Mouse (Mus musculus): ENCODE results near the gene Hcn3. TPM values are rescaled to one million over a fixed set of nuclear protein-coding genes. Genes with fewer than 3 reads are reported as not detected.

The Hcn3 gene
- 1 to 10 TPM in 4 of 26 experiments, under 1 TPM in 18, not detected in 4; 0.20 to 3.8 (median 0.58) TPM for total RNA-seq (2018; cell fraction: chromatin; rRNA removed)
- under 1 TPM; 0.04 to 0.49 (median 0.14) TPM for total RNA-seq (2018; cell fraction: cytosol; rRNA removed)
- total RNA-seq (2018; cell fraction: nucleus; rRNA removed) = 1 to 10 TPM in 4 of 26 experiments, under 1 TPM in 18, not detected in 4; 0.10 to 3.7 (median 0.32) TPM
- polyA plus RNA-seq (2018) = 0.11 to 0.20 TPM (median 0.15 TPM) in 3 replicates

DNA sequence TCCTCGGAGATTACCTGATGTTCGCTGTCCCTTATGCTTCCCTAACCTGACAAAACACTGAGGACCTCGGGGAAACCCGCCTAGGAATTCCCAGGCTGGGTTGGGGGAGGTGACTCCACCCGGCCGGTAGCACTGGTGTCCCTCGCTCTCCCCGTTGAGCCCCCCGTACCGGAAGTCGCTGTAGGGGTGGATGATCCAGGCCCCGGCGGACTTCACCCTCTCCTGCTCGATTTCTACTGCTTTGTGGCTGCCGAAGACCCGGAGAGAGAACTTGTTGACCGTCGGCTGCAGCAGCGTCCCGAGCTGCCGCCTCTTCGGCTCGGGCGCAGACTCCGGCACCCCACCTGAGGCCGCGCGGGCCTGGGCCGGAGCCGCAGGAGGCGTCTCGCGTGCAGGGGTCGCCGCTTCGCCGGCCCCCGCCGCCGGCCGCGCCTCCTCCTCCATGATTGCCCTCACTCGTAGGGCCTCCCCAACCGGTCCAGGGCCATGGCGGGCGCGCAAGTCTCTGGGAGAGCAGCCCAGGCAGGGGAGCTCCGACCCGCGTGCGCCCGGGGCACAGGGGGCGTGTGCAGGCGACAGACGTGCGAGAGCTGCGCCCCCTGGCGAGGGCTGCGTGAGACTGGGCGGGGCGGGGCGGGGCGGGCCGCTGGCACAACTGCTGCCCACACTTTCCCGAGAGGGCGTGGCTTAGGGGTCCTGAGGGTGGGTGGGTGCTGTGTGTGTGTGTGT lies at the start of gene Hcn3:
Gene Hcn3, minus strand, starts transcription at position 581 of the 729 bp plus-strand sequence.
- H3K79me2 ChIP-seq (ENCODE audit: inconsistent target) = no peaks in the 10 kb centered on the region
- no peak within 1 kb of the TSS for H3K27ac ChIP-seq
- WGBS (ENCODE audit: missing documents) = under 1% methylated on average over 49 of the region's 66 CpGs
- H3K4me3 ChIP-seq (ENCODE audit: inconsistent target) = no peak within 1 kb of the TSS
- no peaks in the 10 kb centered on the region for H3K36me3 ChIP-seq (ENCODE audit: inconsistent target)

GRCm38 (mm10) chr3:89209731-89210130 lies 49.7 kb upstream of the Hcn3 start:
- Histone ChIP-seq H3K27ac (no peak overlapping the region), H3K36me3 (ENCODE audit: inconsistent target) (peaks cover 50% of the 10 kb centered on the region), H3K4me3 (ENCODE audit: inconsistent target) (no peak overlapping the region), H3K79me2 (ENCODE audit: inconsistent target) (peaks cover 32% of the 10 kb centered on the region)
- WGBS (ENCODE audit: missing documents) = 93% methylated on average over 7 of the region's 7 CpGs

- H3K79me2 ChIP-seq (ENCODE audit: inconsistent target) = peaks cover 42% of the 10 kb centered on the region
- 89% methylated on average over 6 of the region's 6 CpGs for WGBS (ENCODE audit: missing documents)
Measured at GRCm38 (mm10) chr3:89208736-89209135, 48.7 kb upstream of the Hcn3 start.

GRCm38 (mm10) chr3:89208075-89208657 lies 48.2 kb upstream of the Hcn3 start:
- Histone ChIP-seq H3K27ac (no peak overlapping the region), H3K36me3 (ENCODE audit: inconsistent target) (peaks cover 58% of the 10 kb centered on the region)
- WGBS (ENCODE audit: missing documents) = 96% methylated on average over 13 of the region's 13 CpGs

More at GRCm38 (mm10) chr3:89208736-89209135, 48.7 kb upstream of the Hcn3 start:
- no peak overlapping the region for H3K27ac ChIP-seq
- H3K4me3 ChIP-seq (ENCODE audit: inconsistent target) = no peak overlapping the region
- peaks cover 58% of the 10 kb centered on the region for H3K36me3 ChIP-seq (ENCODE audit: inconsistent target)

GRCm38 (mm10) chr3:89206695-89207094 lies 46.7 kb upstream of the Hcn3 start:
- H3K27ac ChIP-seq = no peak overlapping the region
- H3K79me2 ChIP-seq (ENCODE audit: inconsistent target) = peaks cover 36% of the 10 kb centered on the region
- peaks cover 58% of the 10 kb centered on the region for H3K36me3 ChIP-seq (ENCODE audit: inconsistent target)
- no peak overlapping the region for H3K4me3 ChIP-seq (ENCODE audit: inconsistent target)
- 85% methylated on average over 2 of the region's 2 CpGs for WGBS (ENCODE audit: missing documents)

More at GRCm38 (mm10) chr3:89208075-89208657, 48.2 kb upstream of the Hcn3 start:
- H3K4me3 ChIP-seq (ENCODE audit: inconsistent target) = no peak overlapping the region
- peaks cover 43% of the 10 kb centered on the region for H3K79me2 ChIP-seq (ENCODE audit: inconsistent target)

DNA sequence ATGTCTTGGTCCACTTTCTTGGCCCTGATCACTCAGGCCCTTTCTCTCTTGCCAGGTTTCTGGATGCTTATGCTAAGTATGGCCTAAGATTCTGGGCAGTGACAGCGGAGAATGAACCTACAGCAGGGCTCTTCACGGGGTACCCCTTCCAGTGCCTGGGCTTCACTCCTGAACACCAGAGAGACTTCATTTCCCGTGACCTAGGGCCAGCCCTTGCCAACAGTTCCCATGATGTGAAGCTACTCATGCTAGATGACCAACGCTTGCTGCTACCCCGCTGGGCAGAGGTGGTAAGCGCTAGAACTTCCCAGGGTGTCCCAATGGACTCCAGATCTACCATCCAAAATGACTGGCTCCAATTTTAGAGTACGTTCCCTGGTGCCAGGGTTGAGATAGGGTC lies 46.1 kb upstream of the Hcn3 start:
- peaks cover 58% of the 10 kb centered on the region for H3K36me3 ChIP-seq (ENCODE audit: inconsistent target)
- no peak overlapping the region for H3K27ac ChIP-seq
- no peak overlapping the region for H3K4me3 ChIP-seq (ENCODE audit: inconsistent target)
- WGBS (ENCODE audit: missing documents) = 97% methylated on average over 7 of the region's 7 CpGs
- peaks cover 36% of the 10 kb centered on the region for H3K79me2 ChIP-seq (ENCODE audit: inconsistent target)

- Histone ChIP-seq H3K4me3 (ENCODE audit: inconsistent target) (peak overlapping the region; percentile 80), H3K79me2 (ENCODE audit: inconsistent target) (peaks cover 36% of the 10 kb centered on the region), H3K36me3 (ENCODE audit: inconsistent target) (peaks cover 42% of the 10 kb centered on the region), H3K27ac (peak overlapping the region; percentile 72)
- WGBS (ENCODE audit: missing documents) = 38% methylated on average over 5 of the region's 5 CpGs
Measured at GRCm38 (mm10) chr3:89203142-89203514, 43.1 kb upstream of the Hcn3 start.

DNA sequence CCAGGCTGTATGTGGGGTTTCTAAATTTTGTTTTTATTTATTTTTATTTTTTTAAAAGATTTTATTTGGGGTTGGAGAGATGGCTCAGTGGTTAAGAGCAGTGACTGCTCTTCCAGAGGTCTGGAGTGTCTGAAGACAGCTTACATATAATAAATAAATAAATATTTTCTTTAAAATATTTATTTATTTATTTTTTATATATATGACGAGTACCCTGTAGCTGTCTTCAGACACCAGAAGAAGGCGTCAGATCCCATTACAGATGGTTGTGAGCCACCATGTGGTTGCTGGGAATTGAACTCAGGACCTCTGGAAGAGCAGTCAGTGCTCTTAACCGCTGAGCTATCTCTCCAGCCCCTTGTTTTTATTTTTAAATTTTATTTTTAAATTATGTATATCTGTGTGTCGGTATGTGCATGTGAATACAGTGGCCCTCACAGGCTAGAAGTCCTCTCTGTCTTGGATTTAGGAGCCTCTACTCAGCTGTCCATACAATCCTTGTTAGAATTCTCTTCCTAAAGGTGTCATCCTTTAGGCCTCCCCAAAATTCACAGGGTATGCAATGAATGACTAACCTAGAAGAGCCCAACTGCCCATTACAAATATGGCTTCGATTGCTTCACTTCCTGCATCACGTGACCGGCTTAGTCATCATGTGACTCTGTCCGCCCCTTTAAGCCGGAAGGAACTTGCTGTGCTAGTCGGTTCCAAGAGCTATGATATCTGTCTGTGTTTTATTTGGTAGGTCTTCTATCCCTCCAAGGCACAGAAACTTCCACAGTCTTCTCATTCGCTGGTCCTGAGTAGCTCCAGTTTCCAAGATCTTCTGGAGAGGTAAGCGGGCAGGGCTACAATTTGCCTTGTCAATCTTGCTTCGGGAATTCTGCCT lies 42.5 kb upstream of the Hcn3 start, which contains the start of gene Gba:
Gene Gba, plus strand, starts transcription at position 676 of the 889 bp plus-strand sequence.
- 23% methylated on average over 12 of the region's 13 CpGs for WGBS (ENCODE audit: missing documents)
- peak within 1 kb of the TSS; percentile 72 for H3K27ac ChIP-seq

GRCm38 (mm10) chr3:89199839-89200238 lies 39.8 kb upstream of the Hcn3 start:
- Histone ChIP-seq H3K4me3 (ENCODE audit: inconsistent target) (no peak overlapping the region), H3K27ac (no peak overlapping the region), H3K36me3 (ENCODE audit: inconsistent target) (peaks cover 10% of the 10 kb centered on the region), H3K79me2 (ENCODE audit: inconsistent target) (peaks cover 22% of the 10 kb centered on the region)
- 41% methylated on average over 3 of the region's 3 CpGs for WGBS (ENCODE audit: missing documents)

More for the DNA sequence above, 42.5 kb upstream of the Hcn3 start, which contains the start of gene Gba:
- Histone ChIP-seq H3K79me2 (ENCODE audit: inconsistent target) (peaks cover 36% of the 10 kb centered on the region), H3K4me3 (ENCODE audit: inconsistent target) (peak within 1 kb of the TSS; percentile 80), H3K36me3 (ENCODE audit: inconsistent target) (peaks cover 36% of the 10 kb centered on the region)

GRCm38 (mm10) chr3:89195979-89196877 lies 36.2 kb upstream of the Hcn3 start:
- no peaks in the 10 kb centered on the region for H3K79me2 ChIP-seq (ENCODE audit: inconsistent target)
- WGBS (ENCODE audit: missing documents) = 10% methylated on average over 33 of the region's 33 CpGs
- peak overlapping the region; percentile 39 for H3K4me3 ChIP-seq (ENCODE audit: inconsistent target)
- peak overlapping the region; percentile 39 for H3K27ac ChIP-seq
- no peaks in the 10 kb centered on the region for H3K36me3 ChIP-seq (ENCODE audit: inconsistent target)

- WGBS (ENCODE audit: missing documents) = 76% methylated on average over 2 of the region's 2 CpGs
Measured at GRCm38 (mm10) chr3:89193853-89194252, 33.9 kb upstream of the Hcn3 start.

DNA sequence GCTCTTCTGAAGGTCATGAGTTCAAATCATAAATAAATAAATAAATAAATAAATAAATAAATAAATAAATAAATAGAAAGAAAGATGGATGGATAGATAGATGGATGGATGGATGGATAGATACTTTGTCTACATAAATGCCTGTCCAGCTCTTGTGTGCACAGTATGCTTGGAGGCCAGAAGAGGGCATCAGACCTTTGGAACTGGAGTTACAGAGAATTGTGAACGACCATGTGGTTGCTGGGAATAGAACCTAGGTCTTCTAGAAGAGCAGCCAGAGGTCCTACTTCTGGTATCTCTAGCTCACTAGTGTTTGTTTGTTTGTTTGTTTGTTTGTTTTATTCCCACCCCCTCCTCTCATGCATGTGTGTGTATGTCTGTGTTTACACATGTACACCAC lies 33.4 kb upstream of the Hcn3 start:
- H3K27ac ChIP-seq = no peak overlapping the region
- no peaks in the 10 kb centered on the region for H3K36me3 ChIP-seq (ENCODE audit: inconsistent target)
- no peaks in the 10 kb centered on the region for H3K79me2 ChIP-seq (ENCODE audit: inconsistent target)
- WGBS (ENCODE audit: missing documents) = 40% methylated on average over 1 of the region's 1 CpGs
- no peak overlapping the region for H3K4me3 ChIP-seq (ENCODE audit: inconsistent target)

More at GRCm38 (mm10) chr3:89193853-89194252, 33.9 kb upstream of the Hcn3 start:
- no peaks in the 10 kb centered on the region for H3K36me3 ChIP-seq (ENCODE audit: inconsistent target)
- no peak overlapping the region for H3K27ac ChIP-seq
- H3K79me2 ChIP-seq (ENCODE audit: inconsistent target) = no peaks in the 10 kb centered on the region
- no peak overlapping the region for H3K4me3 ChIP-seq (ENCODE audit: inconsistent target)

- whole genome bisulfite sequencing (ENCODE audit: missing documents) = 18% methylated on average over 8 of the region's 8 CpGs
- no peak overlapping the region for H3K4me3 ChIP-seq (ENCODE audit: inconsistent target)
- H3K36me3 ChIP-seq (ENCODE audit: inconsistent target) = no peaks in the 10 kb centered on the region
Measured at GRCm38 (mm10) chr3:89190436-89190835, 30.4 kb upstream of the Hcn3 start.

More at GRCm38 (mm10) chr3:89190436-89190835, 30.4 kb upstream of the Hcn3 start:
- Histone ChIP-seq H3K79me2 (ENCODE audit: inconsistent target) (no peaks in the 10 kb centered on the region), H3K27ac (no peak overlapping the region)

Data from macrophage (primary cell).